Mouse (Mus musculus) intestine, embryonic 15.5 days (tissue): ENCODE measurements at regions not wholly inside any gene's neighbourhood (a gene's known extent, or its start where the extent isn't known, plus 50 kb on each side); places are given as distances from the start of the nearest gene placed in this dataset.
A peak's percentile ranks its signal among the peaks of the same experiment; 100 is the strongest.

ENCODE experiments used
- ATAC-seq: fragments of 200-750 bp; cut with Nextera tagmentation; 2 replicates; pipeline ENCODE4 v1.8.0; 2017; ENCODE audit warnings: moderate TSS enrichment, moderate library complexity
- H3K27ac ChIP-seq: fragments of 300-500 bp; sonication (generic); 2 replicates; pipeline ENCODE4 v1.5.1; 2015; ENCODE audit warnings: mild to moderate bottlenecking, inconsistent platforms
- H3K27me3 ChIP-seq: fragments of 300-500 bp; sonication (generic); replicated peaks from 2 replicates; pipeline ENCODE4 v1.6.1; 2015; ENCODE audit warnings: inconsistent platforms
- H3K36me3 ChIP-seq: fragments of 300-500 bp; sonication (generic); 2 replicates; pipeline ENCODE4 v1.6.1; 2015; ENCODE audit warnings: inconsistent platforms
- H3K4me1 ChIP-seq: fragments of 300-500 bp; sonication (generic); replicated peaks from 2 replicates; pipeline ENCODE4 v1.6.1; 2015; ENCODE audit warnings: inconsistent platforms
- H3K4me2 ChIP-seq: fragments of 300-500 bp; sonication (generic); replicated peaks from 2 replicates; pipeline ENCODE4 v1.6.1; 2015; ENCODE audit warnings: mild to moderate bottlenecking, inconsistent platforms
- H3K4me3 ChIP-seq: fragments of 300-500 bp; sonication (generic); replicated peaks from 2 replicates; pipeline ENCODE4 v1.5.1; 2015; ENCODE audit warnings: inconsistent platforms
- H3K9ac ChIP-seq: fragments of 300-500 bp; sonication (generic); 2 replicates; pipeline ENCODE4 v1.6.1; 2015; ENCODE audit warnings: inconsistent platforms
- H3K9me3 ChIP-seq: fragments of 300-500 bp; sonication (generic); 2 replicates; pipeline ENCODE4 v1.6.1; 2016; ENCODE audit warnings: inconsistent platforms
- WGBS: fragments of 180-500 bp; shearing (Covaris S2); methylation state at CpG from one replicate; pipeline ENCODE4 v1.1.7; 2015; 5-methylcytosine and 5-hydroxymethylcytosine counted together

DNA sequence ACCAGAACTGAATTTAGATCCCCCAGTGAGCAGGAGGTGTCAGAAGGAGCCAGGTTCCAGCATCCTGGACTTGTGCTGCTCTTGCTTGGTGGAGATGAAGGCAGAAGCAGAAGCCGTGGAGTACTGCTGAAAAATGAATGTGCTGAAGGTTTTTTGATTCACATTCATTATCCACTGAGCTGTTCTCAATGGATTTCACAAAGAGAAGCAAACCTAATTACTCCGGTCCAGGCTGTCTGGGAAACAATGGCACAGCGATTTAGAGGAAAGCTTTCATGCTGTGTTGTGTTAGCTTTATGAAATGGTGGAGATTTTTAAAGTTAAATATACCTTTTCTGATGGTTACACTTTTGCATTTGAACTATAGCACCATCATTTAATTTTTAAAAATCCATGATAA, 535.3 kb upstream of the Adgrl3 start:
- Histone ChIP-seq H3K4me1 (no peaks in the 10 kb centered on the region), H3K9me3 (no peaks in the 10 kb centered on the region), H3K27me3 (no peaks in the 10 kb centered on the region), H3K4me2 (no peak overlapping the region), H3K27ac (no peak overlapping the region), H3K9ac (no peak overlapping the region), H3K36me3 (no peaks in the 10 kb centered on the region), H3K4me3 (no peak overlapping the region)
- no peak for ATAC-seq
- WGBS, result 78% methylated on average over 3 of the region's 3 CpGs

DNA sequence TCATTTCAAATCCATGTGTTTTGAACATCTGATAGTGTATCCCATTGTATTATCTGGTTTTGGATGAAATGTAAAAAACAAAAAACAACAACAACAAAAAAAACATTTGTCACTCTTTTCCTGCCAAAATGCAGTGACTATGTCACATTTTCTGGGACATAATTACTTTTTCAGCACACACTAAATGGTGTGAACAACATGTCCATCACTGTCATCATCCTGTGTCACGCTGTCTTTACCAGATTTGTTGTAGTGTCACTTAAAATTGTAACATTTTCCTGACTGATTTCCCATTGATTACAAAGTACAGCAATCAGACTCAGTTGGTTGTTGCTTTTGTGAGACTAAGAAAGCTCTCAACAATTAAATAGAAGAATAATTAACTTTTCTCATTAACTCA, 531.6 kb upstream of the Adgrl3 start:
- Histone ChIP-seq H3K9me3 (no peaks in the 10 kb centered on the region), H3K27ac (no peak overlapping the region), H3K4me3 (no peak overlapping the region), H3K36me3 (no peaks in the 10 kb centered on the region), H3K4me1 (no peaks in the 10 kb centered on the region), H3K4me2 (no peak overlapping the region), H3K9ac (no peak overlapping the region), H3K27me3 (no peaks in the 10 kb centered on the region)
- 76% methylated on average over 1 of the region's 1 CpGs for WGBS
- ATAC-seq, result no peak

DNA sequence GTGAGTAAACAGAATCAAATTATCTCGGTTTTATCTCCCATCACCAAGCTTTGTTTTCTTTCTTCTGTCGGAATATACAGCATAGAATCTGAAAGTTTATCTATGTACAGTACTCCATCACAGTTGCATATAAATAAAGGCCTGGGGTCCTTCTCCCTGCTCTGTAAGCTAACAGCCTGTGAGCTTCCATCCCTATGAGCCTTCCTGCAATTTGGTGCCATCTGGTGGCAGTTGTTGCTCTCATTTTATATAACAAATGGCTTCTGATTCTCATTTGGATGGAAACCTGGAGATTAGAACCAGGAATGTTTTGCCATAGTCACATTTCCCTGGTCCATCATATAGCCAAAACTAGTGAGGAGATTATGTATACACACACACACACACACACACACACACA, 511.3 kb upstream of the Adgrl3 start:
- H3K4me2 ChIP-seq, result no peak overlapping the region
- H3K9ac ChIP-seq, result no peak overlapping the region
- H3K4me1 ChIP-seq, result no peaks in the 10 kb centered on the region
- H3K27ac ChIP-seq, result no peak overlapping the region
- H3K36me3 ChIP-seq, result no peaks in the 10 kb centered on the region
- WGBS, result 26% methylated on average over 2 of the region's 2 CpGs
- ATAC-seq, result no peak
- H3K9me3 ChIP-seq, result no peaks in the 10 kb centered on the region
- no peaks in the 10 kb centered on the region for H3K27me3 ChIP-seq
- H3K4me3 ChIP-seq, result no peak overlapping the region

DNA sequence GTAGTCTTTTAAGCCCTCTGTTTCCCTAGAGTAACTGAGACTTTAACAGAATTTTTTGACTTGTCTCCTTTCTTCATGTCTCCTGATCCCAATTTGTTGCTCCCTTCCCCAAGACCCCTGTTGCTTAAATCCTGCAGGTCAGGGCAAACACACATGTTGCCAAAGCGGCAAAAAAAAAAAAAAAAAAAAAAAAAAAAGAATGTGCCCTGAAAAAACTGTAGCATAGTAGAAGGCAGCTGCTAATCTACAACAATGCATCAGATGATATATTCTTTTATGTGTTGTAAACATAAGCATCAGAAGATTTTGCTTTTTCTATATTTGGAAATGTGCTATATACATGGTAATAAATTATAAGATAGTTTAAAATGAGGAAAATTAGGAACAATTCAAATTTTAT, 479.9 kb upstream of the Adgrl3 start:
- no peaks in the 10 kb centered on the region for H3K36me3 ChIP-seq
- H3K9ac ChIP-seq, result no peak overlapping the region
- no peaks in the 10 kb centered on the region for H3K4me1 ChIP-seq
- H3K4me2 ChIP-seq, result no peak overlapping the region
- H3K27me3 ChIP-seq, result no peaks in the 10 kb centered on the region
- ATAC-seq, result no peak
- H3K4me3 ChIP-seq, result no peak overlapping the region
- H3K27ac ChIP-seq, result no peak overlapping the region
- 67% methylated on average over 1 of the region's 1 CpGs for WGBS
- no peaks in the 10 kb centered on the region for H3K9me3 ChIP-seq

DNA sequence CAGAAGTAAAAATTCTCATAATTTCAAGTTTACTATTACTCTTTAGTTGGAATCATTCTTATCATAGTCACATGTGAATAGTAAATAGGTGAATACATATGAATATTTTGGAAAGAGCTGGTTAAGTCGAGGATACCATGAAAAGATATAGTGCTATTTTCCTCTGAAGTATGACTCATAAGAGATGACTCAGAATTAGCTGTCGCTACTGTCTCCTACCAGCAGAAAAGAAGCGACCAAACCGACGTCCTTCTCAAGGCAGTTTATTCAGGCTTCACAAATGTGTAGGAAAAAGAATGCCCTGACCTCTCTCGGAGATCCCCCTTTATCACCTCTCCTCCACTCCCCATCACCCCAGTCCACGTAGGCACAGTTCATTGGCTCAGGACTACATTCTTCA, 468.3 kb upstream of the Adgrl3 start:
- H3K36me3 ChIP-seq, result no peaks in the 10 kb centered on the region
- H3K4me1 ChIP-seq, result no peaks in the 10 kb centered on the region
- H3K4me3 ChIP-seq, result no peak overlapping the region
- 83% methylated on average over 7 of the region's 7 CpGs for WGBS
- no peak for ATAC-seq
- no peak overlapping the region for H3K4me2 ChIP-seq
- H3K9ac ChIP-seq, result no peak overlapping the region
- no peaks in the 10 kb centered on the region for H3K9me3 ChIP-seq
- H3K27ac ChIP-seq, result no peak overlapping the region
- no peaks in the 10 kb centered on the region for H3K27me3 ChIP-seq

DNA sequence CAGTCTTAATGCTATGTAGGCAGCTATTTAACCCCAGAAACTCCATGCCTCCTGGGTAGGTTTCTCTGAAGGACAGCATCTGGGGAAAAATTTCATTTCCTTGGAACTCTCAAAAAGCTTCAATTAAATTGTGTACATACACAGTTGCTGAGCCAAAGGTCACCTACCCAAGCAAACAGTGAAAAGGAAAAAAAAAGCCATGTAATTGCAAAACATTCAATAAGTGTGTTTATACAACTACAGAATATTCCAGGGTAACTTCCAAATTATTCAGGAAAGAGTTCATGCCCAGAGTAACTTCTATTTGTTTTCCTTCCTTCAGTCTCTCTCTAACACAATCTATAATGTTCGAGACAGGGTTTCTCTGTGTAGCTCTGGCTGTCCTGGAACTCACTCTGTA, 441.2 kb upstream of the Adgrl3 start:
- Histone ChIP-seq H3K9me3 (no peaks in the 10 kb centered on the region), H3K4me3 (no peak overlapping the region), H3K36me3 (no peaks in the 10 kb centered on the region), H3K4me2 (no peak overlapping the region), H3K27me3 (no peaks in the 10 kb centered on the region), H3K27ac (no peak overlapping the region), H3K9ac (no peak overlapping the region), H3K4me1 (no peaks in the 10 kb centered on the region)
- ATAC-seq, result no peak
- WGBS, result 61% methylated on average over 1 of the region's 1 CpGs

DNA sequence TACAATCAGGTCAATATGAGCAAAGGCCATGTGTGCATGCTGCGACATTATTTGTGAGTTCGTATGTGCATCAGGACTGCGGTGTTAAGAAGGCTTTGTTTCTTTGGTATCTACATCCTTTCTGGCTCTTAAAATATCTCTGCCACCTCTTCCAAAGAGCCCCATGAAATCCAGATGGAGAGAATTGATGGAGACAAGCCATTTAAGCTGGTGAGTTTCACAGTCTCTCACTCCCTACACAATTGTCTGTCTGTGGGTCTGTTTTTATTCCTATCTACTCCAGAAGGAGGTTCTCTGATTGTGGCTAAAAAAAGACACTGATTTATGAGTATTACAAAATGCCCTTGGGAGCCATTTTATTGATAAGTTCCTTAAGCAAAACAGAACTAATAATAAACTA, 408.4 kb upstream of the Adgrl3 start:
- H3K27me3 ChIP-seq, result no peaks in the 10 kb centered on the region
- H3K9ac ChIP-seq, result no peak overlapping the region
- ATAC-seq, result no peak
- H3K4me1 ChIP-seq, result no peaks in the 10 kb centered on the region
- WGBS, result 93% methylated on average over 3 of the region's 3 CpGs
- no peak overlapping the region for H3K4me2 ChIP-seq
- H3K4me3 ChIP-seq, result no peak overlapping the region
- H3K9me3 ChIP-seq, result no peaks in the 10 kb centered on the region
- no peaks in the 10 kb centered on the region for H3K36me3 ChIP-seq
- no peak overlapping the region for H3K27ac ChIP-seq

DNA sequence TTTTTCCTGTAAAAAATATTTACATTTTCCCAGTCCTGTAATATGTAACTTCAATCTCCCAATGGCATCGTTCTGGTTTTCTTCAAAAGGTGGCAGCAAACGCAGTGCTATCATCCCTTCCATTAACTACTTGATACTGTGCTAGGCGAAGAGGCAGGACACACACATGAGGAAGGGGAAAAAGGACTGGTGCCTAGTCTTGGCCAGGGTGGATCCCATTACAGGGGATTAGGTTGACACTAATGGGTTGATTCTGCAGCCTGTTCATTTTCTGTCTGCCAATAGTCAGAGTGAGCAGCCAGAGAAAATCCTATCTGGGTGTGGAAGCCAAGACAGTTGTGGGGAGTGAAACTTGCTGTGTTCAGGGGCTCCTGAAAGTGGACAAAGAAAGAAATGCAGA, 392.7 kb upstream of the Adgrl3 start:
- no peaks in the 10 kb centered on the region for H3K9me3 ChIP-seq

DNA sequence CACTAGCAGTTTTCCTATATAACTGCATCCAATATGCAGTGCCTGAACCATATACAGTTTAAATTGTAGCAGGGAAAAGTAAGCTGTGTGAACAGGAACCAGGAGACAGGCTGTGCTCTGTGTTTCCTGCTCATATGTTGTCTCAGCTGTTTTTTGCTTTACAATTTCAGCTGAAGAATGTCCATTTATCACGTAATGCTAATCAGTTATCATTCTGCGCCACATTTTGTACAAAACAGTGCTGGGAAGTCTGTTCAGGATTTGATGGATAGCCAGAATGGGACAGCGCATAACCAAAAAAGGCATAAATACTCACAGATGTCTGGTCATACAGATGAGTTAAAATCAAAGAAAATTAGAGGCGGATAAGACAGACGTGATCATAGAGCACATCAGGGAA, 360.9 kb upstream of the Adgrl3 start:
- Histone ChIP-seq H3K9ac (no peak overlapping the region), H3K27me3 (no peaks in the 10 kb centered on the region), H3K4me2 (no peak overlapping the region), H3K27ac (no peak overlapping the region), H3K9me3 (no peaks in the 10 kb centered on the region), H3K4me1 (no peaks in the 10 kb centered on the region), H3K4me3 (no peak overlapping the region), H3K36me3 (no peaks in the 10 kb centered on the region)
- ATAC-seq, result peak; percentile 39; the same call in 1 of the 2 replicates
- 25% methylated on average over 5 of the region's 5 CpGs for WGBS

More for the DNA sequence above, 392.7 kb upstream of the Adgrl3 start:
- ATAC-seq, result no peak
- no peaks in the 10 kb centered on the region for H3K27me3 ChIP-seq
- H3K4me3 ChIP-seq, result no peak overlapping the region
- no peak overlapping the region for H3K27ac ChIP-seq
- no peak overlapping the region for H3K4me2 ChIP-seq
- H3K36me3 ChIP-seq, result no peaks in the 10 kb centered on the region
- H3K4me1 ChIP-seq, result no peaks in the 10 kb centered on the region
- WGBS, result 42% methylated on average over 3 of the region's 3 CpGs
- H3K9ac ChIP-seq, result no peak overlapping the region

DNA sequence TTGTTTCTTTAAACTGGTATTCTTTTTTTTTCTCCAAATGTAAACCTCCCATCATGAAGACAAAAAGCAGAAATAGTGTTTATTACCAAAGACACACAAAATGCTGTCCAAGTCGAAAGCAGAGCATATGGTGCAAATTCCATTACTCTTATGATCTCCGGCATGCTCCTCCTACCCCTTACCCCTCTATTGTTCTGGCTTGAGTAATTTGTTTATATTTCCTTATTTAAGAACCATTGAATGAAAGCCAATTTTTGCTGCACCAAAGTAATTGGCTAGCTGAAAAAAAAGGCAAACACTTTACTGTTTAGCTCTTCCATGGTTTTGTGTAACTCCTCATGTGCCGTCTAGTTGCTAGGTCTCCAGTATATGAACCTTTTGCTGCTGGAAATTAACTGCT, 360.4 kb upstream of the Adgrl3 start:
- ATAC-seq, result 0 out of 2 replicates have a peak, but pooled peaks have one; percentile 63
- no peak overlapping the region for H3K4me2 ChIP-seq

DNA sequence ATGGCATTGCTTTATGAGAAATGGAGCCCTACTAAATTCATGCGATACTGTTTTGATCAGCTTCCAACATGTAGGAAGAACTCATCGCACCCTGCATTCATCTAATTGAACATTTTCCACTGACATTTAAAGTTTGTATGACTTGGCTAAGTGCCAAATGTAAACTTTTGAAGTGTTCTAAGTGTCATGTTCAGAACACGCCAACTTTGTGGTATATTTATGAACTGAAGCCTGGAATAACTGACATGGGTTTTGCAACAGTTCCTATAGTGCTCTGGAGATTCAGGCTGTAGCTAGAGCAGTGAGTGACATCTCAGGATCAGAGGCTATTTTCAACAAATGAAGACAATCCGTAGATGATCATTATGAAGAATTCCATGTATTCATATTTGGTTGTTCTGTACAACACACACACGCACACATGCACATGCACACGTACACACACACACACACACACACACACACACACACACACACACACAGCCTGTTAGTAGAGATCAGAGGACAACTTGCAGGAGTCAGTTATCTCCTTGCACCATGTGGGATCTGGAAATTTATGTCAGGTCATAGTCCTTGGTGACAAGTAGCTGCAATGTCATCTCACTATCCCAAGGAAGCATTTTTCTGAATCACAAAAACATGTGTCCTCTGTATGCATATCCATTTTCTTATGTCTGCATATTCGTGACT, 349.5 kb upstream of the Adgrl3 start:
- H3K9me3 ChIP-seq, result no peaks in the 10 kb centered on the region
- no peaks in the 10 kb centered on the region for H3K4me1 ChIP-seq
- H3K36me3 ChIP-seq, result no peaks in the 10 kb centered on the region
- no peak overlapping the region for H3K4me2 ChIP-seq
- ATAC-seq, result no peak
- no peaks in the 10 kb centered on the region for H3K27me3 ChIP-seq
- WGBS, result 55% methylated on average over 7 of the region's 7 CpGs
- H3K9ac ChIP-seq, result no peak overlapping the region
- no peak overlapping the region for H3K4me3 ChIP-seq
- no peak overlapping the region for H3K27ac ChIP-seq

More for the DNA sequence above, 360.4 kb upstream of the Adgrl3 start:
- Histone ChIP-seq H3K9me3 (no peaks in the 10 kb centered on the region), H3K36me3 (no peaks in the 10 kb centered on the region), H3K27me3 (no peaks in the 10 kb centered on the region), H3K4me3 (no peak overlapping the region), H3K9ac (no peak overlapping the region), H3K27ac (no peak overlapping the region), H3K4me1 (no peaks in the 10 kb centered on the region)
- 27% methylated on average over 3 of the region's 3 CpGs for WGBS

DNA sequence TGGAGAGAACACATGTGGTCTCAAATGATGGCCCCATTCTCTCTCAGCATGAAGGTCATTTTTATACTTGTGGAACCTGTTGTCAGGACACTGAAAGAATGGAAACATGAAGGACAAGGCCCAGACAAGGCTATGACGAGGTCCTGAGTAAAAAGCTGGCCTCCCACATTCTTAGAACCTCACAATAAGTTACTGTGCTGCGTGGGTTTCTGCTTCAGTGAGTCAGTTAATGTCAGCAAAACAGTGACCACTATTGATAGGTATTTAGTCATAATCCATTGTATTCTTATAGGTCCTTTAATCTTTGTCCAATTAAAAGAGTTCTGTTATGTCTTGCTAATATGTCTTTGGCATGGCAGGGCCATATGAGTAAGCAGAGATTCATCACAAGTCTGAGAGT, 336.5 kb upstream of the Adgrl3 start:
- no peak overlapping the region for H3K4me2 ChIP-seq
- no peaks in the 10 kb centered on the region for H3K9me3 ChIP-seq
- no peak overlapping the region for H3K27ac ChIP-seq
- ATAC-seq, result no peak
- no peaks in the 10 kb centered on the region for H3K36me3 ChIP-seq
- no peaks in the 10 kb centered on the region for H3K4me1 ChIP-seq
- H3K4me3 ChIP-seq, result no peak overlapping the region
- H3K27me3 ChIP-seq, result no peaks in the 10 kb centered on the region
- H3K9ac ChIP-seq, result no peak overlapping the region
- 80% methylated on average over 2 of the region's 2 CpGs for WGBS

DNA sequence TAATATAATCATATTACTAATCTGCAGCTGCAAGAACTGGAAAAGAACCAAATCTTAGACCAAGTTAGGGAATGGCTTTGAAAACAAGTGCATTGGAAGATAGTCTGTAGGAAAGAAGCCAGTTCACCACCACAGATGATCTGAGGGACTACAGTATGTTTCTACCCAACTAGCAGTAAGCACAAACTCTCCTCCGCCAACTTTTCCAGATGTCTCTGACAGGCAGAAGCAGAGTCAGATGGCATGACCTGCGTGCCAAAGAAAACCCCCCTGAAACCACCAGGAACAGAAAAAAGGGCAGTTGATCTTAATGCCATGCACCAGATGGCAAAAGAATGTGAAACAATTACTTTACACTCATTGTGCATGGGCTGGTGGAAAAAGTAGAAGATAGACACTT, 319.1 kb upstream of the Adgrl3 start:
- no peak for ATAC-seq
- WGBS, result 91% methylated on average over 2 of the region's 2 CpGs
- Histone ChIP-seq H3K27ac (no peak overlapping the region), H3K9ac (no peak overlapping the region), H3K4me2 (no peak overlapping the region), H3K4me1 (no peaks in the 10 kb centered on the region), H3K27me3 (no peaks in the 10 kb centered on the region), H3K36me3 (no peaks in the 10 kb centered on the region), H3K9me3 (no peaks in the 10 kb centered on the region), H3K4me3 (no peak overlapping the region)
